Comparison of ENCODE assay signal across 25 mouse cellular contexts in the genomic region with DNA sequence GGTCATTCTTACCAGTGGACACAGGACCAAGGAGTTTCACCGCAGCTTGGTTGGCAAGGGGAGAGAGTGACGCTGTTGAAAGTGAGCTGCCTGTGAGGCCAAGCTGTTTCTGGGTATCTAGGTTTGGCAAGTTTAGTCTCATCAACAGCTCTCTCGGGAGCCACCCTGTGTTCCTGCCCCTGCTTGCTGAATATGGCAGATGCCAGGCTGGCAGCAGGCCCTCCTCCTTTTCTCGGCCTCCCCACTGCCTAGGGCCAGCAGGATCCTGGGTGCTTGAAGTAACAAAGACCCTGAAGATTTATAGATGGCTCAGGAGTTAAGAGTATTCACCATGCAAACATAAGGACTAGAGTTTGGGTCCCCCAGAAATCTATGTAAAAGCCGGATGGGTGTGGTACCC. TPM values are rescaled to one million over a fixed set of nuclear protein-coding genes. Genes with fewer than 3 reads are reported as not detected.
DNase-seq lines count a peak whose midpoint lies in the region; ATAC-seq and TF ChIP-seq lines count a peak whose summit lies in the region.
"Had no signal": no experiment of that assay in that cellular context is flagged by ENCODE, and none has a peak within 500 bp of the region (broad histone marks: within the 10 kb centered on the region; RNA-seq: fewer than 3 reads in every experiment).

No protein-coding gene starts in this region.

- DNase-seq in adrenal gland, postnatal 10 days, result peak; percentile 19
- DNase-seq in adrenal gland, adult 8-10 months, result no peak
- peak; percentile 68 for DNase-seq in gastrocnemius, adult 2 months
- DNase-seq in gastrocnemius, postnatal 36 days, result no peak
- peak; percentile 65 for DNase-seq in brain, adult 2 months (ENCODE audit: low read depth, low spot score)
- peak; percentile 43 to 54 for DNase-seq in layer of hippocampus, postnatal 14 days (ENCODE audit: low spot score in 2 of 2)
- no peak for DNase-seq in midbrain, embryonic 11.5 days (ENCODE audit: low spot score, missing footprints)
- DNase-seq in ovary, postnatal 36 days (ENCODE audit: low spot score), result no peak
- DNase-seq: cerebellum, adult 2 months; heart, postnatal 14 days; kidney, adult 2 months; kidney, postnatal 25 days; liver, postnatal 0 days; thymus, postnatal 4 days had no signal

- no peak for TF ChIP-seq CTCF in gastrocnemius, adult 2 months (IDR thresholded peaks at IDR 0.05)

- H3K4me2 ChIP-seq in midbrain, embryonic 11.5 days, result no peak overlapping the region
- H3K4me2 ChIP-seq: limb, embryonic 15.5 days; neural tube, embryonic 12.5 days had no signal

- peak overlapping the region; percentile 53; the same call in 1 of the 2 replicates for H3K27ac ChIP-seq in gastrocnemius, adult 2 months
- no peak overlapping the region for H3K27ac ChIP-seq in midbrain, embryonic 11.5 days (ENCODE audit: low read depth, low read length)
- H3K27ac ChIP-seq: heart, embryonic 10.5 days; neural tube, embryonic 12.5 days had no signal

- no peaks in the 10 kb centered on the region for H3K36me3 ChIP-seq in midbrain, embryonic 11.5 days (ENCODE audit: control insufficient read depth, insufficient read depth, low read length)
- H3K36me3 ChIP-seq: heart, embryonic 10.5 days; neural tube, embryonic 12.5 days had no signal

- no peaks in the 10 kb centered on the region for H3K9me3 ChIP-seq in midbrain, embryonic 11.5 days (ENCODE audit: control insufficient read depth, low read length)
- H3K9me3 ChIP-seq: heart, embryonic 10.5 days; limb, embryonic 15.5 days; neural tube, embryonic 12.5 days had no signal

- H3K9ac ChIP-seq in midbrain, embryonic 11.5 days (ENCODE audit: low read length), result no peak overlapping the region
- H3K9ac ChIP-seq: limb, embryonic 15.5 days; liver, postnatal 0 days; neural tube, embryonic 12.5 days had no signal

- ATAC-seq in midbrain, embryonic 11.5 days (ENCODE audit: low FRiP score), result no peak
- ATAC-seq: activated CD4-positive, CD25-positive, alpha-beta regulatory T cell, adult 4 months; hindbrain, embryonic 16.5 days; liver, postnatal 0 days had no signal

- H3K4me1 ChIP-seq in midbrain, embryonic 11.5 days (ENCODE audit: control insufficient read depth, insufficient read depth, low read length), result peaks cover 6% of the 10 kb centered on the region; the same call in 1 of the 2 replicates
- H3K4me1 ChIP-seq: neural tube, embryonic 12.5 days had no signal

- H3K4me3 ChIP-seq in gastrocnemius, adult 2 months, result no peak overlapping the region
- no peak overlapping the region for H3K4me3 ChIP-seq in midbrain, embryonic 11.5 days (ENCODE audit: low read depth, low read length)
- H3K4me3 ChIP-seq: heart, embryonic 10.5 days; limb, embryonic 15.5 days; neural tube, embryonic 12.5 days had no signal

- intact Hi-C loops in gastrocnemius, adult 2 months (cut with DNase I), result no loop called here
- intact Hi-C loops in gastrocnemius, postnatal 36 days (cut with DNase I), result no loop called here

- WGBS in midbrain, embryonic 11.5 days, result 82% methylated on average over 5 of the region's 5 CpGs

- no peaks in the 10 kb centered on the region for H3K27me3 ChIP-seq in midbrain, embryonic 11.5 days (ENCODE audit: control insufficient read depth, insufficient read depth, low read length)
- H3K27me3 ChIP-seq: limb, embryonic 15.5 days; neural tube, embryonic 12.5 days had no signal

RNA-seq across cellular contexts. Expression of a gene that starts 34.1 kb away (rescaled TPM):
- total RNA-seq in adrenal gland, postnatal 10 days (2021), result 10 to 100 TPM; 30.1 to 34.0 TPM
- 10 to 100 TPM; 39.0 to 58.1 (median 45.3) TPM for total RNA-seq in adrenal gland, adult 8-10 months (2022)
- total RNA-seq in gastrocnemius, adult 2 months (2021), result 10 to 100 TPM; 12.7 to 18.4 TPM
- total RNA-seq in gastrocnemius, postnatal 36 days (2021), result 10 to 100 TPM; 14.6 to 15.2 TPM
- 10 to 100 TPM; 36.3 to 40.9 TPM for total RNA-seq in layer of hippocampus, postnatal 14 days (2021)
- 11.2 and 13.0 TPM in 2 replicates for polyA plus RNA-seq in midbrain, embryonic 11.5 days (2014; fragmentation: Nextera tagmentation; extraction: Ambion mirVana)

RNA-seq across cellular contexts. Expression of a gene that starts 37.0 kb away (rescaled TPM):
- total RNA-seq in adrenal gland, postnatal 10 days (2021), result 1 to 10 TPM; 2.4 to 3.0 TPM
- 1 to 10 TPM; 3.0 to 4.8 (median 3.4) TPM for total RNA-seq in adrenal gland, adult 8-10 months (2022)
- 1 to 10 TPM; 3.0 to 4.1 TPM for total RNA-seq in gastrocnemius, adult 2 months (2021)
- total RNA-seq in gastrocnemius, postnatal 36 days (2021), result 1 to 10 TPM; 2.7 to 3.3 TPM
- 1 to 10 TPM; 1.3 to 1.6 TPM for total RNA-seq in layer of hippocampus, postnatal 14 days (2021)
- 0.29 and 0.44 TPM in 2 replicates for polyA plus RNA-seq in midbrain, embryonic 11.5 days (2014; fragmentation: Nextera tagmentation; extraction: Ambion mirVana)

RNA-seq across cellular contexts. Expression of a gene that starts 44.1 kb away (rescaled TPM):
- under 1 TPM; 0.18 to 0.58 TPM for total RNA-seq in adrenal gland, postnatal 10 days (2021)
- total RNA-seq in adrenal gland, adult 8-10 months (2022), result 1 to 10 TPM in 2 of 4 experiments, under 1 TPM in 2; 0.28 to 2.1 (median 0.78) TPM
- total RNA-seq in gastrocnemius, adult 2 months (2021), result 1 to 10 TPM in 1 of 2 experiments, under 1 TPM in 1; 0.26 to 1.3 TPM
- not detected for total RNA-seq in gastrocnemius, postnatal 36 days (2021)
- not detected for total RNA-seq in layer of hippocampus, postnatal 14 days (2021)
- polyA plus RNA-seq in midbrain, embryonic 11.5 days (2014; fragmentation: Nextera tagmentation; extraction: Ambion mirVana), result not detected in 2 replicates
- total RNA-seq: heart, postnatal 14 days; left cerebral cortex, postnatal 10 days; megakaryocyte, adult 5-6 weeks had no signal
- polyA plus RNA-seq: activated CD4-positive, CD25-positive, alpha-beta regulatory T cell, adult 4 months; cerebellum, adult 2 months; cortical plate, adult 2 months; embryonic facial prominence, embryonic 14.5 days; hindbrain, embryonic 16.5 days; limb, embryonic 15.5 days; liver, postnatal 0 days; midbrain, postnatal 0 days; neural tube, embryonic 12.5 days; small intestine, adult 2 months had no signal

Comparison
In these comparisons a context has a peak if more than half of its experiments do, and no peak if none do; other contexts are left out.
1. DNase-seq: peak in adrenal gland, postnatal 10 days (single experiment), gastrocnemius, adult 2 months (single experiment), brain, adult 2 months (single experiment) and layer of hippocampus, postnatal 14 days (2 of 2); none in adrenal gland, adult 8-10 months (single experiment), gastrocnemius, postnatal 36 days (0 of 2), midbrain, embryonic 11.5 days (single experiment) and ovary, postnatal 36 days (single experiment).